Mouse (Mus musculus) limb, embryonic 15.5 days (tissue): Measurements from ENCODE around the gene Itpr3. TPM values are rescaled to one million over a fixed set of nuclear protein-coding genes. Genes with fewer than 3 reads are reported as not detected.

Source experiments
- ATAC-seq: fragments of 200-750 bp; cut with Nextera tagmentation; 2 replicates; pipeline ENCODE4 v1.8.0; 2017; ENCODE audit warnings: low read depth, moderate TSS enrichment; ENCODE audit not compliant: insufficient number of reproducible peaks, low FRiP score, low TSS enrichment
- H3K27ac ChIP-seq: fragments of 300-500 bp; sonication (generic); 2 replicates; pipeline ENCODE4 v1.5.1; 2015; ENCODE audit warnings: moderate library complexity, mild to moderate bottlenecking, inconsistent platforms
- H3K27me3 ChIP-seq: fragments of 300-500 bp; sonication (generic); 2 replicates; pipeline ENCODE4 v1.6.1; 2015; ENCODE audit warnings: inconsistent platforms
- H3K36me3 ChIP-seq: fragments of 300-500 bp; sonication (generic); 2 replicates; pipeline ENCODE4 v1.6.1; 2015; ENCODE audit warnings: inconsistent platforms
- H3K4me1 ChIP-seq: fragments of 300-500 bp; sonication (generic); 2 replicates; pipeline ENCODE4 v1.6.1; 2015; ENCODE audit warnings: inconsistent platforms
- H3K4me2 ChIP-seq: fragments of 300-500 bp; sonication (generic); 2 replicates; pipeline ENCODE4 v1.6.1; 2015; ENCODE audit warnings: mild to moderate bottlenecking, inconsistent platforms
- H3K4me3 ChIP-seq: fragments of 300-500 bp; sonication (generic); 2 replicates; pipeline ENCODE4 v1.5.1; 2015; ENCODE audit warnings: mild to moderate bottlenecking, inconsistent platforms
- H3K9ac ChIP-seq: fragments of 300-500 bp; sonication (generic); 2 replicates; pipeline ENCODE4 v1.6.1; 2015; ENCODE audit warnings: inconsistent platforms
- H3K9me3 ChIP-seq: fragments of 300-500 bp; sonication (generic); 2 replicates; pipeline ENCODE4 v1.6.1; 2016; ENCODE audit warnings: inconsistent platforms
- WGBS: fragments of 180-500 bp; shearing (Covaris S2); methylation state at CpG from one replicate; pipeline ENCODE4 v1.1.7; 2015; 5-methylcytosine and 5-hydroxymethylcytosine counted together
- polyA plus RNA-seq: library from polyadenylated mRNA; unstranded; fragments of >200 nt; fragmentation: Nextera tagmentation; extraction: Ambion mirVana; gene quantifications from 2 replicates; pipeline ENCODE4 v1.2.1, GENCODE M21; 2015

Itpr3 gene
- polyA plus RNA-seq, 1 experiment from 2014 or later = 4.3 TPM

DNA sequence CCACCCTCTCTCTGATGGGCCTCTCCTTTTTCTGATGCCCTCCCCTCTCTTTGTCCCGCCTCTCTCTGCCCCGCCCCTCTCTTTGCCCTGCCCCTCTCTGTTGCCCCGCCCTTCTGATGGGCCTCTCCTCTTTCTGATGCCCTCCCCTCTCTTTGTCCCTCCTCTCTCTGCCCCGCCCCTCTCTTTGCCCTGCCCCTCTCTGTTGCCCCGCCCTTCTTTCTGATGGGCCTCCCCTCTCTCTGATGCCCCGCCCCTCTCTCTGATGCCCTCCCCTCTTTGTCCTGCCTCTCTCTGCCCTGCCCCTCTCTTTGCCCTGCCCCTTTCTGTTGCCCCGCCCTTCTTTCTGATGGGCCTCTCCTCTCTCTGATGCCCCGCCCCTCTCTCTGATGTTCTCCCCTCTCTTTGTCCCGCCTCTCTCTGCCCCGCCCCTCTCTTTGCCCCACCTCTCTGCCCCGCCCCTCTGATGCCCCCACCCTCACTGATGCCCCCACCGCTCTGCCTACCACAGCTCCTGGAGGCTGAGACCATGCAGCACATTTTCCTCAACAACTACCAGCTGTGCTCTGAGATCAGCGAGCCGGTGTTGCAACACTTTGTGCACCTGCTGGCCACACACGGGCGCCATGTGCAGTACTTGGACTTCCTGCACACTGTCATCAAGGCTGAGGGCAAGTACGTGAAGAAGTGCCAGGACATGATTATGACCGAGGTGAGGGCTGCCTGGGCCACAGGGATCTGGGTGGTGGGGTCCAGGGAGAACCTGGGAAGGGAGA is 48.8 kb downstream of the Itpr3 start:
- no peaks in the 10 kb centered on the region for H3K4me1 ChIP-seq
- H3K27me3 ChIP-seq = no peaks in the 10 kb centered on the region
- no peak overlapping the region for H3K4me2 ChIP-seq
- no peaks in the 10 kb centered on the region for H3K9me3 ChIP-seq
- H3K27ac ChIP-seq = no peak overlapping the region
- 68% methylated on average over 16 of the region's 18 CpGs for WGBS
- H3K4me3 ChIP-seq = no peak overlapping the region
- H3K36me3 ChIP-seq = peaks cover 29% of the 10 kb centered on the region
- no peak for ATAC-seq
- H3K9ac ChIP-seq = no peak overlapping the region

DNA sequence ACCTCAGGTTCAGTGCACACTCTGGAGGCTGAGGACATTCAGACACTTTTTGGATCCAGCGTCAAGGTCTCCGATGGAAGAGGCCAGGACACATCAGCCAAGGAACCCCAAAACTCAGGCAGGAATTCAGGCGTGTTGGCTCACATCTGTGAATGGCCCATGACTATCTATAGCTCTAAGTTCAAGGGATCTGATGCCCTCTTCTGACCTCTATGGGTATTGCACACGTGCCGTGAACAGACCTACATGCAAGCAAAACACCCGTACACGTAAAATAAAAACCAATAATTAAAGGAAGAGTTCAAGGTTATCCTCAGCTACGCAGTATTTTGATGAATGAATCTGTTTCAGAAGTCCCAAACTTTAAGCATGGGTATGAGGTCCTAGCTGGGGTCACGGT is 49.6 kb downstream of the Itpr3 start:
- 78% methylated on average over 9 of the region's 9 CpGs for WGBS

DNA sequence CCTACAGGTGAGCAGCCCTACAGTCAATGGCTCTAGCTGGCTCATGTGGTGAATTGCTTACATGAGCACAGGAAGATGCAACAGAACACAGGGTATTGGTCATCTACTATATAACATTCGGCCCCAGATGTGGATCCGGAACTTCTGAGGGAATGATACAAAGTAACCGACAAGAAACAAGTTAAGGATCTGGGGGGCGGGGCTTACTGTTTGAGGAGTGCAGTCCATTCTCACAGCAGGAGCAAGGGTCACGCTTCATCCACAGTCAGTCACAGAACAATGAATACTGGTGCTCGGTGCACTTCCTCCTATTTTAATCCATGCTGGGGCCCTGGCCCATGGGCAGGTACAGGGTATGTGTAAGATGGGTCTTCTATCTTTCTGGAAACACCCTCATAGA is 50.8 kb downstream of the Itpr3 start:
- WGBS = 87% methylated on average over 6 of the region's 6 CpGs
- no peaks in the 10 kb centered on the region for H3K27me3 ChIP-seq
- peaks cover 34% of the 10 kb centered on the region for H3K36me3 ChIP-seq
- no peak overlapping the region for H3K9ac ChIP-seq
- no peak overlapping the region for H3K27ac ChIP-seq
- no peak overlapping the region for H3K4me3 ChIP-seq
- H3K9me3 ChIP-seq = no peaks in the 10 kb centered on the region
- no peak overlapping the region for H3K4me2 ChIP-seq
- ATAC-seq = no peak
- no peaks in the 10 kb centered on the region for H3K4me1 ChIP-seq

More for the DNA sequence above, 49.6 kb downstream of the Itpr3 start:
- no peak for ATAC-seq
- no peak overlapping the region for H3K9ac ChIP-seq
- H3K4me3 ChIP-seq = no peak overlapping the region
- no peaks in the 10 kb centered on the region for H3K27me3 ChIP-seq
- peaks cover 28% of the 10 kb centered on the region for H3K36me3 ChIP-seq
- no peak overlapping the region for H3K4me2 ChIP-seq
- no peaks in the 10 kb centered on the region for H3K9me3 ChIP-seq
- no peak overlapping the region for H3K27ac ChIP-seq
- no peaks in the 10 kb centered on the region for H3K4me1 ChIP-seq

DNA sequence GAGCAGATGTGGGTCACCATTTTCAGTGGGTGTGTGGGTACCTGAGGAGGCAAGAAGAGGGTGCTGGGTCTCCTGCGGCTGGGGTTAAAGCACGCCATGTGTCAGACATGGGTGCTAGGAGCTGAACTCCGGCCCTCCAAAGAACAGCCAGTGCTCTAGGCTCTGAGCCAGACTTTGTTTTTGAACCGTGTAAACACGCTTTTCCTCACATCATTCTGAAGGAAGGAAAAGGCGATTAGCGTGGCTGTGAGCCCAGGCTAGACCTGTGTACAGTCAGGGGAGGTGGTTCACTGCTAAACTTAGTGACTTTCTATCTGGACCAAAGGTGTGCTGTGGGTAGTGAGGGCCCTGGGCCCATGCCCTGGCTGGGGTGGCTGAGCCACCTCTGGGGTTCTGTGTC is 53.0 kb downstream of the Itpr3 start:
- no peak for ATAC-seq
- H3K36me3 ChIP-seq = peaks cover 56% of the 10 kb centered on the region
- H3K4me2 ChIP-seq = no peak overlapping the region
- H3K4me3 ChIP-seq = no peak overlapping the region
- no peak overlapping the region for H3K9ac ChIP-seq
- no peaks in the 10 kb centered on the region for H3K27me3 ChIP-seq
- H3K4me1 ChIP-seq = no peaks in the 10 kb centered on the region
- H3K27ac ChIP-seq = no peak overlapping the region
- 84% methylated on average over 7 of the region's 7 CpGs for WGBS
- H3K9me3 ChIP-seq = no peaks in the 10 kb centered on the region

DNA sequence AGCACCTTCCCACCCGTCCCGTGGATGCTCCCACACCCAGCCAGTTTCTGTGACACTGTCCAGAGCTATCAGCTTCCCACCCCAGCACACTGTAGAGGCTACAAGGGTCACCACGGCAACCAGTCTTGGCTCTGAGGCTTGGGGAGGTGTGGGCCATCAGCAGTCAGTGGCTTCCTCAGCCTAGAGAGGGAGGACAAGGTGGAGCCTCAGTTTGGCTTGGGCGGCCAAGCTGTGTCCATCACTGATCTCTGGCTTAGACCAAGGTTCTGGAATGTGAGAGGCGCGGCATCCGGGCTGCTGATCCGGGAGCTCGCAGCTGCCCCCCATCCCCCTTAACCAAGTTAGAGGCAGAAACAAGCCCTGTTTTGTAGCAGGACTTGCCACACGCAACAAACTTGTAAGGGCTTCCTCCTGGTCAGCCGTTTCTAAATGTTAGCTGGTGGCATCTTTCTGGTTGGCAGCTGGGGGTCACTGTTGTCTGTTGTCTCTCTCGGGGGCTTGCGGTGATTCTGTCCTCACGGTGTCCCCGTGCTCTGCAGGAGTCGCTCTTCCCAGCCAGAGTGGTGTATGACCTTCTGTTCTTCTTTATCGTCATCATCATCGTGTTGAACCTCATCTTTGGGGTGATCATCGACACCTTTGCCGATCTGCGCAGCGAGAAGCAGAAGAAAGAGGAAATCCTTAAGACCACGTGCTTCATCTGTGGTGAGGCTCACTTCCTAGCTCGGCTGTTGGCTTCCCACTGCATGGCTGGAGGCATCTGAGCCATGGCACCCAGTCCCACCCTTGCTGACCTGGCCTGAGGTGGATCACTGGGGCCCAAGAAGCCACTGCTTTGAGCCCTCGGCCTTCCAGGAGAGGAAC is 61.8 kb downstream of the Itpr3 start:
- Histone ChIP-seq H3K4me2 (no peak overlapping the region), H3K36me3 (peaks cover 80% of the 10 kb centered on the region), H3K9me3 (no peaks in the 10 kb centered on the region), H3K27ac (no peak overlapping the region), H3K4me1 (peaks cover 13% of the 10 kb centered on the region), H3K9ac (no peak overlapping the region), H3K27me3 (no peaks in the 10 kb centered on the region), H3K4me3 (no peak overlapping the region)
- 83% methylated on average over 25 of the region's 25 CpGs for WGBS
- no peak for ATAC-seq

DNA sequence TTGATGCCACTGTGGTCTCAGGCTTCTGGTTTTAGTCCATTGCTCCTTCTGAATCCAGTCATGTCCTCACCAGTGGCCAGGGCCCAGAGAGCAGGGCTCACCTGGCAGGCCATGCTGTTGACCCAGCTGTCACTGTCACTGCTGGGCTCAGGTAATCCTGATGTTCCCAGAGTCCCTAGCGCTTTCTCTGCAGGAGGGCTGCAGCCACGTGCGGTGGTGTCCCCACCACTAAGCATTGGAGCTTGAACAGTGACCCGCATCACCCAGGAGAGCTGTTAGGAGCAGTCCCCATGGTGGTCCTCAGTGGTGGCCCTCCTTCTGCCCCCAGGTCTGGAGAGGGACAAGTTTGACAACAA is 62.4 kb downstream of the Itpr3 start:
- peaks cover 13% of the 10 kb centered on the region for H3K4me1 ChIP-seq
- 86% methylated on average over 4 of the region's 4 CpGs for WGBS
- no peak for ATAC-seq
- no peak overlapping the region for H3K4me2 ChIP-seq
- H3K4me3 ChIP-seq = no peak overlapping the region
- H3K27me3 ChIP-seq = no peaks in the 10 kb centered on the region
- H3K9ac ChIP-seq = no peak overlapping the region
- H3K9me3 ChIP-seq = no peaks in the 10 kb centered on the region
- peaks cover 80% of the 10 kb centered on the region for H3K36me3 ChIP-seq
- no peak overlapping the region for H3K27ac ChIP-seq

DNA sequence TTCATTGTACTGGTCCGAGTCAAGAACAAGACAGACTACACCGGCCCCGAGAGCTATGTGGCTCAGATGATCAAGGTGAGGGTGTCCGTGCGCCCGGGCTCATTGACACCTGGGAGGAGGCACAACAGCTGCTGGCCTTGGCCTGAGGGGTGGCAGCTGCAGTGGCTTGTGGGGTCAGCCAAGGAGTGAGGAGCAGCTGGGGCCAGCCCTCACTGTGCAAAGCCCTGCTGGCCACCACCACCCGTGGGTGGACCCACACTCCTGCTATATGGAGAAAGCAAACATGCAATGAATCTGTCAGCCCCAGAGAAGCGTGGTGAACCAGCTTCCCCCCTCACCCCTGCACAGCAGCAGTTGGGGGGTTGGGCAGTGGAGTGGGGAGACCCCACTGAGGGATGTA is 62.9 kb downstream of the Itpr3 start:
- 68% methylated on average over 8 of the region's 8 CpGs for WGBS
- ATAC-seq = no peak
- H3K9ac ChIP-seq = no peak overlapping the region
- no peaks in the 10 kb centered on the region for H3K9me3 ChIP-seq
- H3K27ac ChIP-seq = no peak overlapping the region
- peaks cover 13% of the 10 kb centered on the region for H3K4me1 ChIP-seq
- H3K36me3 ChIP-seq = peaks cover 79% of the 10 kb centered on the region
- H3K4me2 ChIP-seq = no peak overlapping the region
- no peaks in the 10 kb centered on the region for H3K27me3 ChIP-seq
- H3K4me3 ChIP-seq = no peak overlapping the region

DNA sequence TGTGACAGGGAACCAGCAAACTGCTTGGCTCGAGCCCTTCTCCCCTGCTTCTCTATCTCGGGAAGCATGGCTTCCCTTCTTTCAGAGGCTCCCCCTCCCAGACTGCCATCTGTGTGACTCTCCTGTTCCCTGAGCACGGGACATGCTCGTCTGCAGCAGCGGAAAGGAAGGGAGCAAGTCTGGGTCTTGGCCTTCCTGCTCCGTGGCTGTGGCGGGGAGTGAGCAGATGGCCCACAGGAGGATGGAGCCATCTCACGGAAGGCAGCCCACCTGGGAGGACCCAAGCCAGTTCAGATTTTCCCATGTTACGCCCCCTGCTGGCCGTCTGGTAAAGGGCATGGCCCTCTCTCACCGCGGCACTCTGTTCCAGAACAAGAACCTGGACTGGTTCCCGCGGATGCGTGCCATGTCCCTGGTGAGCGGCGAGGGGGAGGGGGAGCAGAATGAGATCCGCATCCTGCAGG is 63.5 kb downstream of the Itpr3 start:
- H3K27ac ChIP-seq = no peak overlapping the region
- no peaks in the 10 kb centered on the region for H3K9me3 ChIP-seq
- H3K4me1 ChIP-seq = peaks cover 17% of the 10 kb centered on the region
- H3K4me2 ChIP-seq = no peak overlapping the region
- H3K27me3 ChIP-seq = no peaks in the 10 kb centered on the region
- H3K9ac ChIP-seq = no peak overlapping the region
- H3K4me3 ChIP-seq = no peak overlapping the region
- ATAC-seq = no peak
- WGBS = 15% methylated on average over 18 of the region's 18 CpGs
- peaks cover 82% of the 10 kb centered on the region for H3K36me3 ChIP-seq

DNA sequence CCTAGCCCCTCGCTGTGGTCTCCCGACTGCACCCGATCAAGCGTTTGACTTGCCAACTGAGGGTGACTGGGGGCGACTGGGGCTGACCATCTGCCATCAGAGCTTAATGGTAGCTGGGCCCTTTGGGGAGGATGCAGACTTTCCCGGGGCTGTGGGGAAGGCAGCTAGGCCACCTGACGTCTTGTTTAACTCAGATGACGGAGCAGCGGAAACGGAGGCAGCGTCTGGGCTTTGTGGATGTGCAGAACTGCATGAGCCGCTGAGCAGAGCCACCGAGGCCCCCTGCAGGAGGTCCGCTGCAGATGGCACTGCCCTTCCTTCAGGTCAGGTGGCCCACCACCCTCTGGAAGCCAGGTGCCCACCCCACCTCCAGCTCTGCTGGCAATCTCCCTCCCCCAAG is 64.2 kb downstream of the Itpr3 start:
- H3K27ac ChIP-seq = no peak overlapping the region
- H3K4me1 ChIP-seq = peaks cover 17% of the 10 kb centered on the region
- 65% methylated on average over 14 of the region's 14 CpGs for WGBS
- H3K4me2 ChIP-seq = no peak overlapping the region
- no peak for ATAC-seq
- H3K9me3 ChIP-seq = no peaks in the 10 kb centered on the region
- peaks cover 80% of the 10 kb centered on the region for H3K36me3 ChIP-seq
- H3K27me3 ChIP-seq = no peaks in the 10 kb centered on the region
- H3K4me3 ChIP-seq = no peak overlapping the region
- H3K9ac ChIP-seq = no peak overlapping the region

DNA sequence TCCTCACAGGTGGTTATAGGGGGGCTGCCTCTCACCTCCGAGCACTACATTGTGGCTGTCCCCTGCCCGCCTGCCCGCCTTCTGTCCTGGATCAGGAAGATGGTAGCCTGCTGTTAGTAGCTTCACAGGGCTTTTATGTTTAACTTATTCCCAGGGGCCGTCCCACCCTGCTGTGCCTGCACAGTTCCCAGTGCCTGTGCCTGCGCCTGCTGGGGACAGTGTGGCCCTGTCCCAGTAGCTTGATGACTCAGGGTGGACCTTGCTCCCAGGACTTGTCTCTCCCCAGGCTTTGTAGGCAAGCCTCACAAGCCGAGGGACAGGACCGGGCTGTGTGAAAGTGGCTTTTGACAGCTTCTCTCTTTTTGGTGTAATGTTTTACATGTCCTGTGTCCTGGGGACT is 64.7 kb downstream of the Itpr3 start:
- Histone ChIP-seq H3K27ac (no peak overlapping the region), H3K4me3 (no peak overlapping the region), H3K36me3 (peaks cover 75% of the 10 kb centered on the region), H3K9ac (no peak overlapping the region), H3K4me2 (no peak overlapping the region), H3K27me3 (no peaks in the 10 kb centered on the region), H3K4me1 (peaks cover 18% of the 10 kb centered on the region), H3K9me3 (no peaks in the 10 kb centered on the region)
- WGBS = 78% methylated on average over 7 of the region's 7 CpGs
- no peak for ATAC-seq

DNA sequence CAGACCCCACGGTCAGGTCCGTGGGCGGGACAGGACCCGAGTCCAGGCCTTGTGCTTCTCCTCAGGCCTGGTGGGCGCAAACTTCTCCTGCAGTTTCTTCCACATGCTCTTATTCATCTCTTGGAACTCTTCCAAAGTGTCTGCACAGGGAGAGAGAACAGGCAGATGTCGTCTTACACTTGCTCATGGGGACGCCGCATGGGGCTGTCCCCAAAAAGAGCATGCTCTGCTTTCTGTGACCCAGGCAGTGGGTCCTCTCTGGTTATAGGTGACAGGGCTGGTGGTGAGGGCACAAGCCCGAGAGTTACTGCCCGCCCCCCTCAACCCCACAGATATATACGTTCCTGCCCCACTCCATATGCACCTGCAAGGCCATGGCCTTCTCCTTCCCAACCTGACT is 65.6 kb downstream of the Itpr3 start:
- Histone ChIP-seq H3K4me1 (peaks cover 21% of the 10 kb centered on the region), H3K9ac (no peak overlapping the region), H3K4me2 (no peak overlapping the region), H3K9me3 (no peaks in the 10 kb centered on the region), H3K27ac (no peak overlapping the region), H3K4me3 (no peak overlapping the region), H3K36me3 (peaks cover 65% of the 10 kb centered on the region), H3K27me3 (no peaks in the 10 kb centered on the region)
- WGBS = 73% methylated on average over 11 of the region's 11 CpGs
- no peak for ATAC-seq

DNA sequence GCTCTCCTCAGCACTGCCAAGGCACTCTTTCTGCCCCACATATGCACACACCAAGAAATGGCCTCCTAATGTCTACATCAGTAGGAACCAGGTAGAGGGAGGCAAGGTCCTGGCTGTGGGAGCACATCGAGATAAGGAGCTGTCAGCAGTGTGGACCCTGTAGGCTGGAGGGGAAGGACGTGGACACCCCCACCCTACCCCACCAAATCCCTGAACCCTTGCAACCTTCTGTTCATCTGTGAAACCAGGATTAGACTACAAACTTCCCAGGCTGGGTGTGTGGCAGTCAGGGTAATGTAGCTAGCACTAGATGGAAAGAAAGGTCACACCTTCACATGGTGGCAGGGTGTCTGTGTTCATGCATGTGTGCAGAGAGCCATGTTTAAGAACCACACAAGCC is 66.0 kb downstream of the Itpr3 start:
- H3K27ac ChIP-seq = no peak overlapping the region
- no peaks in the 10 kb centered on the region for H3K9me3 ChIP-seq
- peaks cover 61% of the 10 kb centered on the region for H3K36me3 ChIP-seq
- H3K4me1 ChIP-seq = peaks cover 22% of the 10 kb centered on the region
- no peak overlapping the region for H3K9ac ChIP-seq
- no peak overlapping the region for H3K4me3 ChIP-seq
- ATAC-seq = no peak
- no peak overlapping the region for H3K4me2 ChIP-seq
- H3K27me3 ChIP-seq = no peaks in the 10 kb centered on the region
- 95% methylated on average over 2 of the region's 2 CpGs for whole genome bisulfite sequencing
